Mouse (Mus musculus) small intestine, adult 2 months (tissue): Measurements from ENCODE around the gene Prph2. TPM values are rescaled to one million over a fixed set of nuclear protein-coding genes. Genes with fewer than 3 reads are reported as not detected.

Source experiments
- H3K27ac ChIP-seq: fragments of 200-500 bp; 2 replicates; pipeline ENCODE4 v1.5.1; 2012; ENCODE audit warnings: low read depth, low read length, control low read depth, inconsistent platforms; ENCODE audit not compliant: insufficient read depth
- H3K27me3 ChIP-seq: fragments of 200-500 bp; 2 replicates; pipeline ENCODE4 v1.6.1; 2012; ENCODE audit warnings: mild to moderate bottlenecking, moderate library complexity, low read length, inconsistent platforms; ENCODE audit not compliant: control insufficient read depth, insufficient read depth
- H3K36me3 ChIP-seq: fragments of 200-500 bp; 2 replicates; pipeline ENCODE4 v1.6.1; 2012; ENCODE audit warnings: mild to moderate bottlenecking, low read length, control low read depth, inconsistent platforms; ENCODE audit not compliant: control insufficient read depth, insufficient read depth
- H3K4me1 ChIP-seq: fragments of 200-500 bp; 2 replicates; pipeline ENCODE4 v1.6.1; 2012; ENCODE audit warnings: low read length, inconsistent platforms, mixed read lengths; ENCODE audit not compliant: control insufficient read depth, insufficient read depth, insufficient read length
- H3K4me3 ChIP-seq: fragments of 200-500 bp; 2 replicates; pipeline ENCODE4 v1.5.1; 2012; ENCODE audit warnings: low read depth, mild to moderate bottlenecking, control low read depth, inconsistent platforms, low read length, moderate library complexity
- CTCF ChIP-seq: fragments of 200-500 bp; IDR thresholded peaks from 2 replicates; pipeline ENCODE4 v1.5.1; 2012; ENCODE audit warnings: low read depth, mild to moderate bottlenecking, control low read depth, inconsistent platforms, low read length, moderate library complexity, mixed read lengths; ENCODE audit not compliant: insufficient replicate concordance, insufficient read length; ENCODE audit errors: extremely low read depth
- POLR2A ChIP-seq: fragments of 200-500 bp; IDR thresholded peaks from 2 replicates; pipeline ENCODE4 v1.6.1; 2012; ENCODE audit warnings: low read depth, mild to moderate bottlenecking, control low read depth, inconsistent platforms, low read length, moderate library complexity
- WGBS: fragments of 180-500 bp; shearing (Covaris S2); methylation state at CpG from one replicate; pipeline ENCODE4 v1.1.7; 2018; 5-methylcytosine and 5-hydroxymethylcytosine counted together
- polyA plus RNA-seq: library from polyadenylated mRNA; depleted of rRNA; stranded (reverse); fragments of >200 nt; gene quantifications from 2 replicates; pipeline ENCODE4 v1.2.3, GENCODE M21; 2012

Prph2 gene
- polyA plus RNA-seq, 1 experiment = not detected

DNA sequence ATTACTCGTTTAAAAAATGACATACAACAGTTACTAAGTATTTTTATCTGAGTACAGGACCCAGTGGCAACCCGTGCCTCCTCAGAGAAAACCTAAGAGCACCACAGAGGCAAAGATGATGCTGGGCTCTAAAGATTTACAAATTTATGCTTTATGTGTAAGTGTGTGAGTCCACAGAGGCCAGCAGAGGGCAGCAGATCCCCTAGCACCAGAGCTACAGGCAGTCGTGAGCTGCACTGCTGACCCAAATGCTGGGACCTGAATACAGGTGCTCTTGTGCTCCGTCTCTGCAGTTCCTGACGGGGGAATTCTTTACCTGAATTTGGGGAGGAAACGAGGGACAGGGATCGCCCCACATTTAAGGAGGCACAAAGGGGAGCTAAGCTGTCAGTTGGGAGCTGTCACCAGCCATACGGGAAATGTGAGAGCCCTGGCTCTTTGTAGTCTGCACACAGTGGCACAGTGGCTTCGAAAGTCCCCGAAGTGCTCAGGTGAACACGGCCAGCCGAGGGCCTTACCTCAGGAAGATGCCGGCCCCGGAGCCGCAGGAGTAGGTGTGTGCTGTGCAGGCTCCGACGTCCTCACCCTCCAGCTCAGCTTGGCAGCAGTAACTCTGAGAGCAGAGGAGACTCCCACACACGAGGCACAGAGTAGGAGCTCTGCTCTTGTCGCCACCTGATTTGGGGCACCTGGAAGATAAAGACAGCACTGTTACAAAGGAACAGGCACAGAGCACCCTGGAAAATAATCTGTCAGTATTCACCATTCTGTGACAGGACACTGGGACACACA, 23.5 kb downstream of the Prph2 start:
- WGBS = 84% methylated on average over 19 of the region's 19 CpGs
- Histone ChIP-seq H3K36me3 (peaks cover 75% of the 10 kb centered on the region), H3K27ac (no peak overlapping the region), H3K4me3 (no peak overlapping the region), H3K27me3 (no peaks in the 10 kb centered on the region), H3K4me1 (no peaks in the 10 kb centered on the region)
- TF ChIP-seq CTCF (peak; percentile 65; the same call in 1 of the 2 replicates), POLR2A (no peak)

DNA sequence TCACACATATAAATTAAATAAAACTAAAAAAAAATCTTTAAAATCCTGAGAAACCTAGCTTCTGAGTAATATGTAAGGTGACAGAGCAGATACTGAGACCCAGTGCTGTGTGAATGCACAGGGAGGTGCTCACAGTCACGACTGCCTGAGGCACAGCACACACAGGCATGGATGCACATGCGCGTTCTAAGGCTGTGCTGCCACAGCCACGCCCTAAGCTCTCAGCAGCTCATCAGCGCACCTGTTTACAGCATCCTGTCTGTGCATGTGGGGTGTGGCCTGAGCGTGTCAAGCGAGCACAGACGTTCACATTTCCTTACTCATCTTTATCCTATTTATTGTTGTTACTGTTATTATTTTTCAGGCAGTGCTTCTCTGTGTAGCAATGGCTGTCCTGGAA, 30.2 kb downstream of the Prph2 start:
- 93% methylated on average over 8 of the region's 8 CpGs for WGBS
- TF ChIP-seq POLR2A = no peak
- TF ChIP-seq CTCF = no peak
- no peak overlapping the region for H3K4me3 ChIP-seq
- H3K4me1 ChIP-seq = no peaks in the 10 kb centered on the region
- no peaks in the 10 kb centered on the region for H3K27me3 ChIP-seq
- H3K36me3 ChIP-seq = peaks cover 81% of the 10 kb centered on the region
- no peak overlapping the region for H3K27ac ChIP-seq

DNA sequence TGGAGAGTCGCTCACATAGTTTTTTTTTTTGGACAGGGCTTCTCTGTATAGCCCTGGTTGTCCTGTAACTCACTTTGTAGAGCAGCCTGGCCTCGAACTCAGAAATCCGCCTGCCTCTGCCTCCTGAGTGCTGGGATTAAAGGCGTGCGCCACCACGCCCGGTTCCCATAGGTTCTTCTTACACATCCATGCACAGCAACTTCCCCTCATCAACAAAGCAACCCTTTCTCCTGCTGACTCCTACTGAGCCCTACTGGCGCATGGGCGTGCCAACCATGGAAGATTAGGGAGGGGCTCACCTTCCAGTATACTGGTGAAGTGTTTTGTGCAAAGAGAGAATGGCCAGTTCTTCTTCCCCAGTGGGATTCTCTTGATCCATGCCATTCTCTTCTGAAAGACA, 32.2 kb downstream of the Prph2 start:
- no peaks in the 10 kb centered on the region for H3K27me3 ChIP-seq
- no peaks in the 10 kb centered on the region for H3K4me1 ChIP-seq
- 97% methylated on average over 9 of the region's 9 CpGs for WGBS
- H3K36me3 ChIP-seq = peaks cover 80% of the 10 kb centered on the region
- TF ChIP-seq CTCF (no peak), POLR2A (no peak)
- no peak overlapping the region for H3K4me3 ChIP-seq
- H3K27ac ChIP-seq = no peak overlapping the region

DNA sequence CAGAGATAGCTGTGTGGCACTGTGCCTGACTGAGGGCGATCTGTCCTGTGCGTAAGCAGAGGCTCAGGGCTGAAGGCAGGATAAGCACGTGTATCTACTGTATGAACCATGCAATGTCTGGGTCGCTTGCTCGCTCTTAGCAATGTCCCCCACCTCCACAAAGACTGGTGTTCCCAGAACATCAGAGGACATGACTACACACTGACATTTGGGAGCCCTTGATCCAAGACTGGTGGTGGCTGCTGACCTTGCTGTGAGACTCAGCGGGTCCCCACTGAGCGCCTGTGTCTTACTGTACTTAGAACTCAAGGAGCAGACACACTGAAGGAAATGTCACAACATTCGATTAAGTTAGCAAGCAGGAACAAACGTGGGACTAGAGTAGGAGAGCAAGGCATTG, 36.0 kb downstream of the Prph2 start:
- Histone ChIP-seq H3K27ac (no peak overlapping the region), H3K36me3 (peaks cover 63% of the 10 kb centered on the region), H3K4me1 (no peaks in the 10 kb centered on the region), H3K4me3 (no peak overlapping the region), H3K27me3 (no peaks in the 10 kb centered on the region)
- 91% methylated on average over 9 of the region's 9 CpGs for WGBS
- no peak for TF ChIP-seq CTCF
- no peak for TF ChIP-seq POLR2A

DNA sequence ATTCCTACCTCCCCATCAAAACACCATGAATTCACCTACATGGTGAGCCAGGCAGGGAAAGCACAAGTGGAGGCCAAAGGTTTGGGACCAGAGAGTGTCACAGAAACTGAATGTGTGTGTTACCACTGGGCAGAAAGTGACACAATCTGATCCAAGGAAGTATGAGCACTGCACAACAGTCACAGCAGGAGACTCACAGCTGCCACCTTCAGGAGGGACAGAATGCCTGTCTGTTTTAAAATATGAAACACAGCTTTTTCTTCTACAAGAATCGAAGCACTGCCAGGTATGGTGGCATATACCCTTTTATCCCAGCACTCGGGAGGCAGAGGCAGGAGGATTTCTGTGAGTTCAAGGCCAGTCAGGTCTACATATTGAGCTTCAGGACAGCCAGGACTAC, 47.8 kb downstream of the Prph2 start:
- no peak overlapping the region for H3K4me3 ChIP-seq
- H3K4me1 ChIP-seq = no peaks in the 10 kb centered on the region
- TF ChIP-seq CTCF (no peak), POLR2A (no peak)
- H3K27ac ChIP-seq = no peak overlapping the region
- H3K27me3 ChIP-seq = no peaks in the 10 kb centered on the region
- peaks cover 66% of the 10 kb centered on the region for H3K36me3 ChIP-seq
- 83% methylated on average over 2 of the region's 2 CpGs for WGBS

DNA sequence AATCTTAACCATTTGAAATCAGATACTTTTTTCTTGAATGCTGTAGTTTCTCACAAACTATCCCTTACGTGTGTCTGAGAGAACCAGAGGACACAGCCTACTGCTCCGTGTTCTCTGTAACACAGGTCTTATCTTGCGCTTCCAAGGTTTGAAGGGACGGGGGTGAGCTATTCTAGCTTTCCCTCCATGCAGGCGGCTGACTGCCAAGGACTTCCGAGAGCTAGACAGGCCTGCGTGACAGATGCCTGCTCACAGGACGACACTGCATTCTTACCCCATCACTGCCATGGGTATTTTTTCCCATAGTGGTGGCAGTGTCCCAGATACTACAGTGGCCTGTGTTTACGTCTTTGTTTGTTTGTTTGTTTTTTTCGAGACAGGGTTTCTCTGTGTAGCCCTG, 50.0 kb downstream of the Prph2 start:
- Histone ChIP-seq H3K27me3 (no peaks in the 10 kb centered on the region), H3K36me3 (peaks cover 69% of the 10 kb centered on the region), H3K4me3 (no peak overlapping the region), H3K4me1 (no peaks in the 10 kb centered on the region), H3K27ac (no peak overlapping the region)
- TF ChIP-seq CTCF = no peak
- TF ChIP-seq POLR2A = no peak
- WGBS = 89% methylated on average over 10 of the region's 10 CpGs

DNA sequence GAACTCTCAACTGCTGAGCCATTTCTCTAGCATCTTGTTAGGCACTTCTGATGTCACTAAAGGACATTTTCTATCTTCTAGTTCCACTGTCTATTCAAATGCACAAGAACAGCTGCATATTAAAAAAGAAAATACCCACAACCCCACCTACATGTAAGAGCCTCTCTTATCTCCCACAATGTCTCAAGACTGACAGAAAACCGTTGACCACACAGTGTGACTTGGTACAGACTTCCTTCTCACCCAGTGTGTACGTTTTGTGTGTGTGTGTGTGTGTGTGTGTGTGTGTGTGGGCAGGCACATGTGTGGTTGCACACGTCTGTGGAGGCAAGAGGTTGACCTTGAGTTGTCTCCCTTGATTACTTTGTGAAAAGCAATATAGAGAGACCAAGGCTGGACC, 51.9 kb downstream of the Prph2 start:
- Histone ChIP-seq H3K4me1 (no peaks in the 10 kb centered on the region), H3K27me3 (no peaks in the 10 kb centered on the region), H3K36me3 (peaks cover 70% of the 10 kb centered on the region), H3K4me3 (no peak overlapping the region), H3K27ac (no peak overlapping the region)
- TF ChIP-seq CTCF (no peak), POLR2A (no peak)
- 54% methylated on average over 3 of the region's 3 CpGs for WGBS
